19 mouse cellular contexts compared by ENCODE assay signal in the genomic region with DNA sequence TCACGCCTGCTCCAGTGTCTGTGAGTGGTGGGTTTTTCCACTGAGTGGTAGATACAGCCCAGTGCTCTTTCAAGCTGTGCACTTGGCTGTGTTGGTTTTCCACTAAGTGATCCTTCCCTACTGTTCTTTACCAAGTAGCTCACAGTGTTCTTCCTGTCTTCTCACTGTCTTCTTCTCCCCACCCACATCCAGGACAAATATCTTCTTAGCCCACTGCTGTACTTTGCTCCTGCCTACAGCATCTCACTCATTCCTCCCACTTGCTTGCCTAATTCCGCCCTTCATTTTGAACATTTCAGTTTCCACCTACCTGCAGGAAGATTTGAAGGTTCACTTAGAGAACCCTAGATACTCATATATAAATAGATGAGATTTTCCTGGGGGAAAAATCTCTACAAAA.
DNase-seq lines count a peak whose midpoint lies in the region.
"Had no signal": no experiment of that assay in that cellular context is flagged by ENCODE, and none has a peak within 500 bp of the region (broad histone marks: within the 10 kb centered on the region; RNA-seq: fewer than 3 reads in every experiment).

No protein-coding gene starts in this region.

- DNase-seq in right cerebral cortex, adult 18-20 months = peak; percentile 77
- no peak for DNase-seq in right cerebral cortex, postnatal 4 days
- DNase-seq in frontal cortex, adult 2 months (ENCODE audit: extremely low spot score in 1 of 2, low spot score in 1 of 2) = peak; percentile 49 to 65
- peak; percentile 16 to 52 for DNase-seq in left cerebral cortex, adult 8-10 months (ENCODE audit: low spot score in 2 of 2)
- DNase-seq in right cerebral cortex, postnatal 36 days (ENCODE audit: low spot score in 2 of 2) = peak; percentile 7 to 64
- DNase-seq in adrenal gland, adult 2 months = no peak
- DNase-seq in thymus, postnatal 36 days = no peak
- DNase-seq: adrenal gland, adult 8-10 months; B cell, adult 2 months; cerebellum, adult 11-12 months; cerebellum, postnatal 10 days; gastrocnemius, postnatal 10 days; kidney, adult 18-20 months; kidney, postnatal 36 days; layer of hippocampus, postnatal 36 days; retina, postnatal 1 day; spleen, adult 18-20 months; thymus, adult 18-20 months; thymus, postnatal 25 days had no signal

Comparison
In these comparisons a context has a peak if more than half of its experiments do, and no peak if none do; other contexts are left out.
1. DNase-seq: peak in right cerebral cortex, adult 18-20 months (single experiment), frontal cortex, adult 2 months (2 of 2), left cerebral cortex, adult 8-10 months (2 of 2) and right cerebral cortex, postnatal 36 days (2 of 2); none in right cerebral cortex, postnatal 4 days (single experiment), adrenal gland, adult 2 months (single experiment) and thymus, postnatal 36 days (0 of 2).